Mouse (Mus musculus) hindbrain, embryonic 15.5 days (tissue): Measurements from ENCODE around the gene Gm7257. TPM values are rescaled to one million over a fixed set of nuclear protein-coding genes. Genes with fewer than 3 reads are reported as not detected.

Experiments used
- ATAC-seq: fragments of 200-750 bp; cut with Nextera tagmentation; 2 replicates; pipeline ENCODE4 v1.8.0; 2017; ENCODE audit warnings: low read depth, moderate number of reproducible peaks, moderate TSS enrichment; ENCODE audit not compliant: low FRiP score
- H3K27ac ChIP-seq: fragments of 300-500 bp; sonication (generic); replicated peaks from 2 replicates; pipeline ENCODE4 v1.5.1; 2015; ENCODE audit warnings: mild to moderate bottlenecking, inconsistent platforms
- H3K27me3 ChIP-seq: fragments of 300-500 bp; sonication (generic); 2 replicates; pipeline ENCODE4 v1.6.1; 2015; ENCODE audit warnings: control low read depth, inconsistent platforms
- H3K36me3 ChIP-seq: fragments of 300-500 bp; sonication (generic); 2 replicates; pipeline ENCODE4 v1.6.1; 2015; ENCODE audit warnings: control low read depth, inconsistent platforms
- H3K4me1 ChIP-seq: fragments of 300-500 bp; sonication (generic); replicated peaks from 2 replicates; pipeline ENCODE4 v1.6.1; 2015; ENCODE audit warnings: control low read depth, inconsistent platforms
- H3K4me2 ChIP-seq: fragments of 300-500 bp; sonication (generic); 2 replicates; pipeline ENCODE4 v1.6.1; 2015; ENCODE audit warnings: moderate library complexity, mild to moderate bottlenecking, inconsistent platforms
- H3K4me3 ChIP-seq: fragments of 300-500 bp; sonication (generic); 2 replicates; pipeline ENCODE4 v1.5.1; 2015; ENCODE audit warnings: mild to moderate bottlenecking, inconsistent platforms
- H3K9ac ChIP-seq: fragments of 300-500 bp; sonication (generic); 2 replicates; pipeline ENCODE4 v1.6.1; 2015; ENCODE audit warnings: inconsistent platforms
- H3K9me3 ChIP-seq: fragments of 300-500 bp; sonication (generic); 2 replicates; pipeline ENCODE4 v1.6.1; 2016; ENCODE audit warnings: control low read depth, inconsistent platforms
- WGBS: fragments of 180-500 bp; shearing (Covaris S2); methylation state at CpG from one replicate; pipeline ENCODE4 v1.1.7; 2015; 5-methylcytosine and 5-hydroxymethylcytosine counted together
- polyA plus RNA-seq: library from polyadenylated mRNA; unstranded; fragments of >200 nt; fragmentation: Nextera tagmentation; extraction: Ambion mirVana; gene quantifications from 2 replicates; pipeline ENCODE4 v1.2.1, GENCODE M21; 2015

The Gm7257 gene
- polyA plus RNA-seq, result not detected in 2 replicates

DNA sequence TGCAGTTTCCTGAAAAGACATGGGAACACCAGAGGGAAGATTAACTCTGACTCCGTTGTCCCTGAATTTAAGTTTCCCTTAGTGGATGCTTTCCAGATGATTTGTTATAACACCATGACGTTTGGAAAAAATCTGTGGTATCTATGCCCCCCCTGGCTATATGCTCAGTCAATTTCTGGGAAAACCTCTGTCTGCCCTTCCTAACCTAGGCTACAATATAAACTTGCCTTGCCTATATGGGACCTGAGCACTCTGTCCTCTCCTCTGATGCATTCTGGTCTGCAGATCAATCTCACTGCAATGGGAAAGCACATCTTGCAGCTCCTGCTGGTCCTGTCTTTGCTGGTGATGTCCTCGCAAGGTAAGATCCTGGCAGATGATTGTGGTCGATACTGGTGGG lies at the start of gene Gm7257:
Gm7257 (plus strand) TSS at position 301 of the 400 bp plus-strand sequence.
- Histone ChIP-seq H3K27me3 (no peaks in the 10 kb centered on the region), H3K9ac (no peak within 1 kb of the TSS), H3K27ac (no peak within 1 kb of the TSS), H3K4me2 (no peak within 1 kb of the TSS), H3K4me1 (no peaks in the 10 kb centered on the region), H3K4me3 (no peak within 1 kb of the TSS), H3K9me3 (peaks cover 15% of the 10 kb centered on the region; the same call in 1 of the 2 replicates), H3K36me3 (no peaks in the 10 kb centered on the region)
- 79% methylated on average over 4 of the region's 4 CpGs for WGBS
- ATAC-seq, result no peak

GRCm38 (mm10) chr9:36402991-36403390 lies 28.7 kb upstream of the Gm7257 start:
- H3K4me2 ChIP-seq, result no peak overlapping the region
- H3K36me3 ChIP-seq, result no peaks in the 10 kb centered on the region
- H3K4me3 ChIP-seq, result no peak overlapping the region
- no peak overlapping the region for H3K27ac ChIP-seq
- H3K9me3 ChIP-seq, result peaks cover 9% of the 10 kb centered on the region
- H3K4me1 ChIP-seq, result no peaks in the 10 kb centered on the region
- no peak overlapping the region for H3K9ac ChIP-seq
- 59% methylated on average over 2 of the region's 2 CpGs for WGBS
- no peak for ATAC-seq
- H3K27me3 ChIP-seq, result no peaks in the 10 kb centered on the region

- Histone ChIP-seq H3K36me3 (no peaks in the 10 kb centered on the region), H3K27me3 (no peaks in the 10 kb centered on the region), H3K4me3 (no peak overlapping the region), H3K9me3 (peaks cover 10% of the 10 kb centered on the region; the same call in 1 of the 2 replicates), H3K27ac (no peak overlapping the region), H3K4me1 (no peaks in the 10 kb centered on the region), H3K9ac (no peak overlapping the region), H3K4me2 (no peak overlapping the region)
- 39% methylated on average over 2 of the region's 2 CpGs for WGBS
- no peak for ATAC-seq
Measured at GRCm38 (mm10) chr9:36435051-36435764, 3.5 kb downstream of the Gm7257 start.

DNA sequence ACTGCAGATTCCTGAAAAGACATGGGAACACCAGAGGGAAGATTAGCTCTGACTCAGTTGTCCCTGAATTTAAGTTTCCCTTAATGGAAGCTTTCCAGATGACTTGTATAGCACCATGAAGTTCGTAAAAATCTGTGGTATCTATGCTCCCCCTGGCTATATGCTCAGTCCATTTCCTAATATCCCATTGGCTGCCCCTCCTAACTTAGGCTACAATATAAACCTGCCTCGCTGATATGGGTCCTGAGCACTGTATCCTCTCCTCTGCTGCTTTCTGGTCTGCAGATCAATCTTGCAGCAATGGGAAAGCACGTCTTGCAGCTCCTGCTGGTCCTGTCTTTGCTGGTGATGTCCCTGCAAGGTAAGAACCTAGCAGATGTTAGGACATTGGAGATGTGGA lies 43.7 kb downstream of the Gm7257 start, which contains the start of gene Gm9513:
Gm9513 (plus strand) TSS at position 301 of the 400 bp plus-strand sequence.
- Histone ChIP-seq H3K9me3 (peaks cover 8% of the 10 kb centered on the region), H3K27me3 (no peaks in the 10 kb centered on the region), H3K9ac (no peak within 1 kb of the TSS), H3K4me1 (no peaks in the 10 kb centered on the region), H3K4me2 (no peak within 1 kb of the TSS), H3K36me3 (no peaks in the 10 kb centered on the region), H3K27ac (no peak within 1 kb of the TSS), H3K4me3 (no peak within 1 kb of the TSS)
- ATAC-seq, result no peak
- 76% methylated on average over 3 of the region's 3 CpGs for WGBS

Other genes with a start within 250 kb of the Gm7257 start
- gene Gm9513, start 43.8 kb downstream of the Gm7257 start, polyA plus RNA-seq, result not detected in 2 replicates
- not detected in 2 replicates for gene Gm5615, start 110.1 kb downstream of the Gm7257 start, polyA plus RNA-seq
- gene Gm17689, start 150.8 kb downstream of the Gm7257 start, polyA plus RNA-seq, result not detected in 2 replicates
- gene A630095E13Rik, start 211.5 kb downstream of the Gm7257 start, polyA plus RNA-seq, result not detected in 2 replicates